Mouse (Mus musculus): ENCODE data around the gene Tcf7.
A peak's percentile ranks its signal among the peaks of the same experiment; 100 is the strongest.

Gene Tcf7

DNA sequence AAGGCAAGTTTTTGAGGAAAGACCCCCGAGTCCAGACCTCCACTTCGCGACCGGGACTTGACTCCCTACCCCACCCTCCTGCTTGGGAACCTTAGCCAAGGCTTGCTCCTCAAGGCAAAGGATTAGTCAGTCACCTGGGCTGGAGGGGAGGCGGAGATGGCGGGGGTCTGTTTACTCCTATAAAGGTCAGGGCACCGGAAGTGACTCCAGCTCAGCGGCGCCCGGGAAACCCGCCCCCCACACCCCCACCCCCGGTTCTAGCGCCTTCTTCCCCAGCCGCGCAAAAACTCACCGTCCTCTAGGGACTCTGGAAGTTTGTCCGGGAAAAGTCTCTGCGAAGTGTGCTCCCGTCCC is 417 bp downstream of the Tcf7 start:
- peak; percentile 53 for DNase-seq

- no peak for DNase-seq
Measured at GRCm38 (mm10) chr11:52281568-52282328, 1.1 kb downstream of the Tcf7 start.

DNA sequence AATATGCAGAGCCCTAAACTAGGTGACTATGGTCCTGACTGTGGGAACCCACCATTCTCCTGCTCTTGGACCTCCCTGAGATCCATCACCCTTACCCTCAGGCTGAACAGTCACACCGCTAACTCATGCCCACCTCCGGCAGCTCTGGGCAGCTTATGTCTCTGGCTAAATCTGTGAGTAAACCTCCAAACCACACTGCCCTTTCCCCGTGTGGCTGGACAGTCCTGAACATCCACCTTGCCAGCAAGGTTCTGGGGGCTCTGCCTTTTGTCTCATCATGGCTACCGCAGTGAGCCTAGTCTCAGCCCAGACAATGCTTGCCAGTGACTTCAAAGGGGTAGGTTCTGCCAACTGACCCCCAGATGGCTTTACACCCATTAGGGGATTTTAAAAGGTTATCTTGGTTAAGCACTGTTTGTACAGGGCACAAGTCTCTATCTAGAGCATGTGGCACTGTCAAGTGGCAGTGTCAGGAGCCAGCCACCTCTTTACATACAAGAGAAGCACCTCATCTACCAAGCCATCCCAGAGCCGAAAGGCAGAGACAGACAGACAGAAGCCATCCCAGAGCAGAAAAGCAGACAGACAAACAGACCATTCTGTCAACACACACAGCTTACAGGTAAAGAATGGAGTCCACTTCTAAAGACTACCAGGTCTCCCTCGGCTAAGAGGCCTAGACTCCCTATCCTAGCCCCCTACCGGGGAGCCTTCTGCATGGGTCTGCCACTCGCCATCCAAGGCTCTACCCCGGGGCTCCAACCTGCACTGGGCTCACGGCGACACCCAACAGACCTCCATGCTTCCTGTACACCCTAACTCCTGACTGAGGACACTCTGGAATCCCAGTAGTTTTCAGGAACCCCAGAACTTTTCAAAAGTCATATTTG is 2.0 kb downstream of the Tcf7 start:
- DNase-seq: no peak

GRCm38 (mm10) chr11:52279611-52280145 is 3.1 kb downstream of the Tcf7 start:
- no peak for DNase-seq

- no peak for DNase-seq
Measured at GRCm38 (mm10) chr11:52278991-52279390, 3.8 kb downstream of the Tcf7 start.

DNA sequence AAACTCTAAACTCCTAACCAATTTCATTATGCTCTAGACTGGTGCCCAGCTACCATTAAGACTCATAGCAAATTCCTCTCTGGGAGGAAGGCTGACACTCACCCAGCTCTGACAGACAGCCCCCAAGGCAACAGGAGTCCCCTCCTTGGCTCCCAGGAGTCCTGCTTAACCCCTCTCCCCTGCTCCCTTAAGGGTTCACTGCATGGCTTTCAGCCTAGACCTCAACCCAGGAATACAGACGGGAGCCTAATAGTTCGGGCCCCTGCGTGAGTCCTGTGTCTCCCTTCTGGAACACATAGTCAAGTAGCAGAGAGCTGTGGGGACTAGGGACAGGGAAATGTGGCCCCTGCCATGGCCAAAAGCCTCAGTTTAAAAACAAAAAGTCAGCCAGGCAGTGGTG is 4.7 kb downstream of the Tcf7 start:
- no peak for DNase-seq

DNA sequence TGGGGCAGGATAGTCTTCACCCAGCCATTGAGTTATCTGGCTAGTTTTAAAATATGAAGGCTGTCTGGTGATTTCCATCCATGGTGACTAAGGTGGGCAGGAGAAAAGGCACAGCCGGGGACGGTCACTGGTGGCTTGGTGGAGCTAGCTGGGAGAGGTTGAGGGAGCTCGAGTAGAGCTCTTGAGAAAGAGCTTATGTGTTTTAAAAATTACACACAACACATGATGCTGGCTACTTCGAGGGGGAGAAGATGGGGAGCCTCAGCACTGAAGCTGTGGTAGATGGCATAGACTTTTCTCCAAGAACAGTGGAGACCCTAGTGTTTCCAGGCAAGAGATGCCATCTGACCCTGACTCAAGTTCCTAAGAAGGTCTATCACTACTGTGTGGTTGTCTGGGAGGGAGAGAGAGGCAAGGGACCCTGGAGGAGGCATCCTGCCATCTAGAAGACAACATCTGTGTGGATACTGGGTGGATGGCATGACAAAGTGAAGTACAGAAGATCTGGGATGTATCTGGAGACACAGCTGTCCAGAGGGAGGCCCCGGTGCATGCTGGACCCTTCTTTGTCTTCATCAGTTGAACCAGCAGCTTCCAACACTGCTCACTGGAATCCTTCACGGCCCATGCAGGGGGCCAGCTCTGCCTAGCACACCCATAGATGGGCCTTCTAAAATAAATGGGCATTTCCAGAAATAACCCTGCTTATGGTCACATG is 5.2 kb downstream of the Tcf7 start:
- no peak for DNase-seq

GRCm38 (mm10) chr11:52276961-52277391 is 5.8 kb downstream of the Tcf7 start:
- no peak for DNase-seq

DNA sequence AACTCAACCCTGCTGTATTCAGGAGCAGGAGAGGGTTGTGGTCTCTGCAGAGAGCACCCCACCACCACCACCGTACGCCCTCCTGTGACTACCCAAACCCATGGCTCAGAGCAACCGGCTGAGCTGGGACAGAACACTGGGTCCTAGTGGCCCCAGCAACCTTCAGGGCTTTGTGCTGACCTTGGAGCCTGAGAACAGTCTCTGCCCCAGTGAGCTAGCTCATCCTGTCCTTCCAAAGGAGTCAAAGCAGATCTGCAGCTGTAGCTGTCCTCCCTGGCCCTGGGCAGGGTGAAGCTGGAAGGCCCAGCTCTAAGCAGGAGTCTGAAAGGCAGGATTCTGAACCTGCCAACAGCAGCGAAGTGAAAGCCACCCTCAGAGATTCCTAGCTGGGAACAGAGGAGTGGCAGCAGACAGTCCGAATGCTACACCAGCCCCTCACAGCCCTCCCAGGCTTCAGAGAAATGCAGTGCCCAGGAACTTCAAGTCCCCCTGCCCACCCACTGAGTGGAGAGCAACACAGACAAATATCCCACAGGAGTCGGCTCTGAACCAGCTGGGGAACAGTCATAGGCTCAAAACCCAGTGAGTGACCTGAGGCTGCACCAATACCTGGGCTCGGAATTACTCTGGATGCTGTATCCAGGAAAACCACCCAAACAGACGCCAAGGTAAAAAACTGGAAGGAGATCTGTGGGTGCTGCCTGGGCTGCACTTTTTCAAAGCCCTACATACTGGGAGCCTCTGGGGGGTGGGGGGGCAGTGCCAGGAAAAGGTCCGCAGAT is 6.8 kb downstream of the Tcf7 start:
- DNase-seq: no peak

DNA sequence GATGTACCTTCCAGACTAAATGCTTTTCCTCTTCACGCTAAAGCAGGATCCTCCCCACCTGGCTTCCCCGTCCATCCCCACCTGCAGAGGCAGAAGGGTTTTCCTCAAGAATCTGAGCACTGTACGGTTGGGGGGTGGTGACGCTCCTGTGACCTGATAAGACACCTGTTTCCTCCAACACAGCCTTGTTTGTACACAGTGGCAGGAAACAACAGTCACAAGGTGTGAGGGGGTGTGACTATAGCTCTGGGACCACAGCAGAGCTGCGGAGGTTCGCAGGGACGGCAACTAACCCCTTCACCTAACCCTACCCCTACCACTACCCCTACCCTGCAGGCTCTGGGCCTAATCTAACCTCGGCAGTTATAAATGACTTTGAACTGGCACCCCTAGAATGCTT is 7.4 kb downstream of the Tcf7 start:
- no peak for DNase-seq

GRCm38 (mm10) chr11:52274456-52275112 is 8.2 kb downstream of the Tcf7 start:
- no peak for DNase-seq

DNA sequence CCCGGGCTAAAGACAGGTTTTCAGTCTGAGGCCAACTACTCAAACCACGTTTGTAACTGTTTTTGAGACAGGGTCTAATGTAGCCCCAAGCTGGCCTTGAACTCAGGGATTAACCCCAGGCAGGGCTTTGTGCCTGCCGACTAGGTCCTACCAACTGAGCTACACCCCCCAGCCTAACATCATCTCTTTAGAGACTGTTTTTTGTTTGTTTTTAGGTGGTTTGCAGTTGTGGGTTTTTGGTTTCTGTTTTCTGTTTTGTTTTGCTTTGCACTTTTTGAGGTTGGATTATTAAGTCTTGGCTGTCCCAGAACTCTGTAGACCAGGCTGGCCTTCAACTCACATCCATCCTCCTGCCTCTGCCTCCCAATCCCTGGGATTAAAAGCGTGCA is 8.9 kb downstream of the Tcf7 start:
- no peak for DNase-seq

DNA sequence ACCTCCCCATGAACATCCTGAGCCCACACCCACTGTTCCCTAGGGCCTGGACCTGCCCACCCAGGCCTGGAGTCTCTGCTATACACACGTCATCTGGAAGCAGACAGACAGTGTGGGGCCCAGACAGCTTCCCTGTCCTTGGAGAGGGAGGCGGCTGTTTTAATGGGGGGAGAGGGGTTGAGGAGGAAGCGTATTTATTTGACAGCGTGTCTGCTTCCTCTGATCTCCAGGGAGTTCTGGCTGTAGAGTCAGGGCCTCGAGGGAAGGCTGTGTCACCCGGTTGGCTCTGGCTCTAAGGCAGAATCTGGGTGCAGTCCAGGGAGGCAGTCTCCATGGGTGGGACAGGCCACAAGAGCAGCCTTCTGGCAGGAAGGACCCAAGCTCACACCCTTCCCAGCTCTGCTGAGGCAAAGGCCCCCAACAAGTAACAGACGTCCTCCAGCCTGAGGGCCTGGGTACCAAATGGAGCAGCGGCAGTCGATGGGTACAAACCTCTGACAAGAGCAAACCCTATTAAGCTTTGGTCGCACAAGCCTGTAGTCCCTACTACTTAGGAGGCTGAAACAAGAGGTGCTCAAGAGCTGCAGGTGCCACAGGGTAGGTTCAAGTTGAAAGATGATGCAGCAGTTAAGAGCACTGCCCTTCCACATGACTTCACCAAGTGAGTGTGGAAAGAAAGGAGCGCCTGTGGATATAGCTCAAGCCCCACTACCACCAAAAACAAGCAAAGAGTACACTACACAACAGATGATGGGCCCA is 9.5 kb downstream of the Tcf7 start:
- no peak for DNase-seq

- DNase-seq: no peak
Measured at GRCm38 (mm10) chr11:52272619-52273018, 10.2 kb downstream of the Tcf7 start.

GRCm38 (mm10) chr11:52271765-52272495 is 10.9 kb downstream of the Tcf7 start:
- no peak for DNase-seq

GRCm38 (mm10) chr11:52269841-52270240 is 13.0 kb downstream of the Tcf7 start:
- no peak for DNase-seq

DNA sequence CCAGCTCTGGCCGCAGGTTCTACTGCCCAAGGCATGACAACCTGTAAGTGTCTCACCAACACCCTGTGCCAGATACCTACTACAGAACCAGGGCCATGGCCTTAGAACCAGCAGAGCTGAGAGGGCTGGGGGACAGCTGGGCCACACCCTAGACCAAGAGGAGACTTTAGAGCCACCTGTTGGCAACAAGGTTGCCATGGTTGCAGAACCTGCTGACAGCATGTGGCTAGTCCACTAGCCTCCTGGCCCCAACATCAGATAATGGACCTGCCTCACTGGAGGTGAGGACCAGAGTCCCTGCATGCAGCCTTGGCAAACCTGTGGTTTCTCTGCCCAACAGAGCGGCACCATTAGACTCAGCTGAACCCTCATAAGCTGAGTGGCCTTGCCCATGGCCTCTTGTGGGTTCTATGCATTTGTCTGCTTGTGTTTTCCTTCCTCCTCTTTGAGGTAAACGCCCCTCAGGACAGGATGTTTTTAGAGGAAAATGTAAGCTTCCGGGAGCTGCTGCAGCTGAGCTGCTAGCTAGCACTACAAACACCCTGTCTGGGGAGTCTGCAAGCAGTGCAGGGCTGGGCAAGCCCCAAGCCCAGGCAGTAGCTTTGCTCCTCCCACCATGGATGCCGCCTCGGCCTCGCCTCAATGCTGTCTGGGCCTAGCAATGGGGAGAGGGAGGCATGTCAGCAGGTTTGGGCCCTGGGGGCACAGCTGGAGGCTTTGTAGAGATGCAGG is 14.5 kb downstream of the Tcf7 start:
- no peak for DNase-seq

DNA sequence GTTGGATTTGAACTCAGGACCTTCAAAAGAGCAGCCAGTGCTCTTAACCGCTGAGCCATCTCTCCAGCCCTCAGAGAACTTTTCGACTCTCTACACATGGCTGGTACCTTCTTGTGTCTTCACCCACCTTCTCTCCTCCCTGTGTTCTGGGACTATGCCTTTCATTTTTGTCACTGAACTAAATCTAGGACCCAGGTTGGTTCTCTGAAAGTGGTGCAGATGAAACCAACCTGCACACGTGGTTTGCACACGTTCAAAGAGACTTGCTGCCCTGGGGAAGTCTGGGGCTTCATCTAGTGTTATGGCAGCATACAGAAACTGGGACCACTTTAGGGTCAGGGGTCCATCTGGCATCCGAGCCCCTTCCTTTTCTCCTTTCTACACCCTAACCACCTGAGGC is 15.5 kb downstream of the Tcf7 start:
- no peak for DNase-seq

- no peak for DNase-seq
Measured at GRCm38 (mm10) chr11:52265616-52266307, 17.1 kb downstream of the Tcf7 start.

Data from retina, postnatal 1 day (tissue).